Mouse (Mus musculus): ENCODE results near the gene Cdh15. TPM values are rescaled to one million over a fixed set of nuclear protein-coding genes. Genes with fewer than 3 reads are reported as not detected.

The Cdh15 gene
- total RNA-seq, 1 experiment = 0.76 TPM

DNA sequence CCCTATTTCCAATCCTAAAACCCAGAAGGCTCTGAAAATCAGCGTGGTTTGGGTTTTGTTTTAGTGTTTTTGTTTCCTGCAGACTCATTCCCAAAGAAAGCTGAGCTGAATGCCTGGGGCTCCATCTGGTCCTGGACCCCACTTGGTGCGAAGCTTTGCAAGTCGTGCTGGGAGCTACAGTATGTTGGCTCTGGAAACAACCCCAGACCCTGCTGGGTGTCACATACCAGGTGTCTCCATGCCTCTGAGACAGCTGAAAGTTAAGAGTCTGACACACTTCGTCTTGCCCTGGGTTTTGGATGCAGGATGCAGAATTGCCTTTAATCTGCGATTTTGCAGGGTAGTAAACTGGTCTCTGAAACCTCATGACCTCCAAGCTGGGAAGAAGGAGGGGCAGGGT, 23.2 kb upstream of the Cdh15 start:
- H3K27ac ChIP-seq (ENCODE audit: insufficient read depth, low read depth, low read length, poor library complexity, severe bottlenecking) = no peak overlapping the region
- no peaks in the 10 kb centered on the region for H3K36me3 ChIP-seq (ENCODE audit: control insufficient read depth, insufficient read depth, low read length, poor library complexity, severe bottlenecking)
- no peaks in the 10 kb centered on the region for H3K4me1 ChIP-seq (ENCODE audit: control insufficient read depth in 2 of 2, insufficient read depth in 2 of 2, low read length in 2 of 2, poor library complexity in 1 of 2)
- TF ChIP-seq CHD2 (IDR thresholded peaks at IDR 0.05; ENCODE audit: low read depth, low read length) (no peak), ZNF384 (IDR thresholded peaks at IDR 0.05; ENCODE audit: low read depth, low read length) (no peak), MAFK (IDR thresholded peaks at IDR 0.05; ENCODE audit: insufficient read depth, low read depth, low read length) (no peak), ZC3H11A (IDR thresholded peaks at IDR 0.05; ENCODE audit: borderline replicate concordance, low read depth, low read length) (no peak), HCFC1 (IDR thresholded peaks at IDR 0.05; ENCODE audit: borderline replicate concordance, insufficient read depth, low read length) (no peak)
- no peak overlapping the region for H3K9ac ChIP-seq (ENCODE audit: insufficient read depth, low read depth, low read length, poor library complexity, severe bottlenecking)
- no peak overlapping the region for H3K4me3 ChIP-seq (ENCODE audit: insufficient read depth in 1 of 2, low read depth in 1 of 2, low read length in 2 of 2, poor library complexity in 1 of 2, severe bottlenecking in 1 of 2)
- no peak for DNase-seq (ENCODE audit: low read depth, low spot score)
- no peaks in the 10 kb centered on the region for H3K9me3 ChIP-seq (ENCODE audit: control insufficient read depth, insufficient read depth, low read depth, low read length)
- in situ Hi-C loops (cut with MboI; ENCODE audit: low sequenced_read_pairs in 2 of 2, unreplicated experiment in 2 of 2) = loop anchor here in 1 of 2 experiments (10.0 kb wide), 1 partner anchor 210 kb away; the partner anchor contains the start of genes Galns and Trappc2l

- in situ Hi-C loops (cut with MboI; ENCODE audit: low sequenced_read_pairs in 2 of 2, unreplicated experiment in 2 of 2) = loop anchor here in 1 of 2 experiments (10.0 kb wide), 1 partner anchor 210 kb away; the partner anchor contains the start of genes Galns and Trappc2l
- Histone ChIP-seq H3K9me3 (ENCODE audit: control insufficient read depth, insufficient read depth, low read depth, low read length) (no peaks in the 10 kb centered on the region), H3K27ac (ENCODE audit: insufficient read depth, low read depth, low read length, poor library complexity, severe bottlenecking) (no peak overlapping the region), H3K36me3 (ENCODE audit: control insufficient read depth, insufficient read depth, low read length, poor library complexity, severe bottlenecking) (no peaks in the 10 kb centered on the region), H3K4me3 (ENCODE audit: insufficient read depth in 1 of 2, low read depth in 1 of 2, low read length in 2 of 2, poor library complexity in 1 of 2, severe bottlenecking in 1 of 2) (no peak overlapping the region), H3K4me1 (ENCODE audit: control insufficient read depth in 2 of 2, insufficient read depth in 2 of 2, low read length in 2 of 2, poor library complexity in 1 of 2) (no peaks in the 10 kb centered on the region), H3K9ac (ENCODE audit: insufficient read depth, low read depth, low read length, poor library complexity, severe bottlenecking) (no peak overlapping the region)
- TF ChIP-seq MAFK (IDR thresholded peaks at IDR 0.05; ENCODE audit: insufficient read depth, low read depth, low read length) = no peak
- no peak for TF ChIP-seq HCFC1 (IDR thresholded peaks at IDR 0.05; ENCODE audit: borderline replicate concordance, insufficient read depth, low read length)
- TF ChIP-seq ZNF384 (IDR thresholded peaks at IDR 0.05; ENCODE audit: low read depth, low read length) = no peak
- TF ChIP-seq ZC3H11A (IDR thresholded peaks at IDR 0.05; ENCODE audit: borderline replicate concordance, low read depth, low read length) = no peak
- TF ChIP-seq CHD2 (IDR thresholded peaks at IDR 0.05; ENCODE audit: low read depth, low read length) = no peak
- DNase-seq (ENCODE audit: low read depth, low spot score) = no peak
Observed at GRCm38 (mm10) chr8:122824986-122825385, 22.8 kb upstream of the Cdh15 start.

DNA sequence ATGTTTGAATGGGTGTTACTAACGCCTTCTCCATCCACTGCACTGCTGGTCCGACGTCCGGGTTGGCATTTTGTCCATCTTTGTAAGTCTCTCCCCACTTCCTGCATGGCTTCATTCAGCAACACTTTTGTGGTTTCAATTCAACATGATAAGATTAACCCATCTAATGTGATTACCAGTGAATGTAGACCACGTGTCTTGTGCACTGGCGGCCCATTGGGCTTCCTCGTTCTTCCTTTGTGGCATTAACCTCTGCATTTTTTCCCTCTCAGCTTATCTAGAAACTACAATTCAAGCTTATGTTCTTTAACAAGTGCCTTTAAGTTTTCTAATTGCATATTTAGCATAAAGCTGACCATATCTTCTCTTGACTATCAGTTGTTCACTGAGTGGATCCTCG, 22.4 kb upstream of the Cdh15 start:
- TF ChIP-seq HCFC1 (IDR thresholded peaks at IDR 0.05; ENCODE audit: borderline replicate concordance, insufficient read depth, low read length) (no peak), ZNF384 (IDR thresholded peaks at IDR 0.05; ENCODE audit: low read depth, low read length) (no peak), CHD2 (IDR thresholded peaks at IDR 0.05; ENCODE audit: low read depth, low read length) (no peak), ZC3H11A (IDR thresholded peaks at IDR 0.05; ENCODE audit: borderline replicate concordance, low read depth, low read length) (no peak), MAFK (IDR thresholded peaks at IDR 0.05; ENCODE audit: insufficient read depth, low read depth, low read length) (no peak)
- Histone ChIP-seq H3K9me3 (ENCODE audit: control insufficient read depth, insufficient read depth, low read depth, low read length) (no peaks in the 10 kb centered on the region), H3K36me3 (ENCODE audit: control insufficient read depth, insufficient read depth, low read length, poor library complexity, severe bottlenecking) (no peaks in the 10 kb centered on the region), H3K27ac (ENCODE audit: insufficient read depth, low read depth, low read length, poor library complexity, severe bottlenecking) (no peak overlapping the region), H3K4me1 (ENCODE audit: control insufficient read depth in 2 of 2, insufficient read depth in 2 of 2, low read length in 2 of 2, poor library complexity in 1 of 2) (no peaks in the 10 kb centered on the region), H3K9ac (ENCODE audit: insufficient read depth, low read depth, low read length, poor library complexity, severe bottlenecking) (no peak overlapping the region), H3K4me3 (ENCODE audit: insufficient read depth in 1 of 2, low read depth in 1 of 2, low read length in 2 of 2, poor library complexity in 1 of 2, severe bottlenecking in 1 of 2) (no peak overlapping the region)
- DNase-seq (ENCODE audit: low read depth, low spot score) = no peak
- in situ Hi-C loops (cut with MboI; ENCODE audit: low sequenced_read_pairs in 2 of 2, unreplicated experiment in 2 of 2) = loop anchor here in 1 of 2 experiments (10.0 kb wide), 1 partner anchor 211 kb away; the partner anchor contains the start of genes Galns and Trappc2l

DNA sequence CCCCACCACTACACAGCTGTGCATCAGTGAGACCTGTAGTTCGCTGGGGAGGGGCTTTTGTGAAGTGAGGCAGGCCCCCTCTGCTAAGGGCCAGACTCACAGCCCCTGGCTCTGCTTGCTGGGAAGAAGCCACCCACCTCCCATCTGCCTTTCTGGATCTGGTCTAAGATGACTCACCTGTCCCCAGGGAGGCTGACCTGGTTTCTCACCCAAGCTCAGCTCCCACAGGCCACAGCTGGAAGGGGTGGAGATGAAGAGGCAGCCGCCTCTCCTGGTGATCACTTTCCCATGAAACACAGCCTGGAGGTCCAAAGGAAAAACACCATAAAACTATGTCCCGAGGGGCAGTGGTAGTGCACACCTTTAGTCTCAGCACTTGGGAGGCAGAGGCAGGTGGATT, 18.4 kb upstream of the Cdh15 start:
- no peak for TF ChIP-seq MAFK (IDR thresholded peaks at IDR 0.05; ENCODE audit: insufficient read depth, low read depth, low read length)

More for the DNA sequence above, 18.4 kb upstream of the Cdh15 start:
- H3K4me1 ChIP-seq (ENCODE audit: control insufficient read depth in 2 of 2, insufficient read depth in 2 of 2, low read length in 2 of 2, poor library complexity in 1 of 2) = no peaks in the 10 kb centered on the region
- DNase-seq (ENCODE audit: low read depth, low spot score) = no peak
- H3K4me3 ChIP-seq (ENCODE audit: insufficient read depth in 1 of 2, low read depth in 1 of 2, low read length in 2 of 2, poor library complexity in 1 of 2, severe bottlenecking in 1 of 2) = no peak overlapping the region
- H3K27ac ChIP-seq (ENCODE audit: insufficient read depth, low read depth, low read length, poor library complexity, severe bottlenecking) = no peak overlapping the region
- H3K36me3 ChIP-seq (ENCODE audit: control insufficient read depth, insufficient read depth, low read length, poor library complexity, severe bottlenecking) = no peaks in the 10 kb centered on the region
- in situ Hi-C loops (cut with MboI; ENCODE audit: low sequenced_read_pairs in 2 of 2, unreplicated experiment in 2 of 2) = loop anchor here in 1 of 2 experiments (10.0 kb wide), 1 partner anchor 215 kb away; the partner anchor contains the start of genes Galns and Trappc2l
- no peaks in the 10 kb centered on the region for H3K9me3 ChIP-seq (ENCODE audit: control insufficient read depth, insufficient read depth, low read depth, low read length)
- no peak overlapping the region for H3K9ac ChIP-seq (ENCODE audit: insufficient read depth, low read depth, low read length, poor library complexity, severe bottlenecking)
